Mouse (Mus musculus): ENCODE measurements around the gene Fam241a. TPM values are rescaled to one million over a fixed set of nuclear protein-coding genes. Genes with fewer than 3 reads are reported as not detected.

Fam241a gene
- polyA plus RNA-seq, 1 experiment from 2014 or later, result 10.7 TPM

Other genes starting within 250 kb of the Fam241a start
- gene Alpk1, start 115.8 kb downstream of the Fam241a start, polyA plus RNA-seq (2015; fragmentation: Nextera tagmentation; extraction: Ambion mirVana), result 1.6 and 2.1 TPM in 2 replicates
- 5.7 and 6.3 TPM in 2 replicates for gene Tifa, start 106.5 kb downstream of the Fam241a start, polyA plus RNA-seq (2015; fragmentation: Nextera tagmentation; extraction: Ambion mirVana)
- gene Ap1ar, start 58.8 kb downstream of the Fam241a start, polyA plus RNA-seq (2015; fragmentation: Nextera tagmentation; extraction: Ambion mirVana), result 38.3 and 40.8 TPM in 2 replicates

Measured in lung, embryonic 16.5 days (tissue).